Mouse (Mus musculus) spleen, adult 2 months (tissue): ENCODE results near the gene Ube2s.

ENCODE experiments used
- CTCF ChIP-seq: fragments of 200-500 bp; IDR thresholded peaks from 2 replicates; pipeline ENCODE4 v1.5.1; 2011; ENCODE audit warnings: mild to moderate bottlenecking, inconsistent platforms; ENCODE audit not compliant: insufficient read depth, insufficient read length, insufficient replicate concordance; ENCODE audit errors: extremely low read depth
- POLR2A ChIP-seq: fragments of 200-500 bp; IDR thresholded peaks from 2 replicates; pipeline ENCODE4 v1.6.1; 2011; ENCODE audit warnings: low read depth, low read length, inconsistent platforms

- TF ChIP-seq POLR2A (no peak), CTCF (no peak)
Measured at GRCm38 (mm10) chr7:4813105-4813791, 858 bp upstream of the Ube2s start.
